Mouse (Mus musculus): ENCODE data around the gene Olfr1446. TPM values are rescaled to one million over a fixed set of nuclear protein-coding genes. Genes with fewer than 3 reads are reported as not detected.

Gene Olfr1446
- not detected in 2 replicates for polyA plus RNA-seq (2021; fragmentation: Nextera tagmentation)
- long read RNA-seq, experiment 1, result 0 reads
- long read RNA-seq, experiment 2, result 0 reads

DNA sequence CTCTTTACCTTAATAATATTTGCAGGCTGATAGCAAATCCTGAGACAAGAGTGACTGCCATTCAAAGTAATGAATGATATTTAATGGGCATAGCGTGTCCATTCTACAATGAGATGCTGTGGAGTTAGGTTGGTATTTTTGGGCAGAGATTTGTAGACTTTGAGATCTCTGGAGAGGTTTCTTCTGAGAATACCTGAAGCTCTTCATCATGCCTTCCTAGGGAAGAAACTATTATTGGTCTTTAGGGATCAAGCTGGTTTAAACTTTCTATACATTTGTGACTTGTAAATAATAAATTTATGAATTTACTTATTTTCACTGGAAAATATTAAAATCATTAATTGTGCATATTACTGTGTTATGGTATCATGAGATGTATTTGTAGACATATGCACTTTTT is at the start of gene Olfr1446:
Gene Olfr1446 (minus strand): TSS at position 101 of the 400 bp plus-strand sequence.

DNA sequence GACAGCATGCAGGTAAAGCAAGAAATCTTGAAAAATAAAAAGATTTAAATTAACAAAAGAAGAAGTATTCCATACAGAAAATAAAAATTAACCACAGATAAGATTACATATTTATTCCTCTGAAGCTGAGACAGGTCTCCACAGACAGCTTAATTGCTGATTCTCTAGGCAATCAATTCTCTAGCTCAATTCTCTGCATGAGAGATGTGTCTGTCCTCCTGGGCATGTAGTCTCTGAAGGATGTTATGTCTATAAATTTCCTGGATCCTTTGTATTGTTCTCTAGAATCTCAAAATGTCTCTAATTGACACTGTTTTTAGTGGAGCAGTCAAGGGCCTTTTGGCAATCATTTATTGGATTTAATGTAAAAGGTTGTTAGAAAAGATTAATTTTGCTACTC is 37.2 kb upstream of the Olfr1446 start, which contains the start of gene Olfr1449:
Gene Olfr1449 (plus strand): TSS at position 301 of the 400 bp plus-strand sequence.

GRCm38 (mm10) chr19:12924319-12924718 is 31.0 kb upstream of the Olfr1446 start, which contains the start of gene Olfr1448:
TSS of gene Olfr1448 (minus strand) at chr19:12924419.

GRCm38 (mm10) chr19:12903643-12904042 is 10.3 kb upstream of the Olfr1446 start, which contains the start of gene Olfr1447:
TSS of gene Olfr1447 (minus strand) at chr19:12903743.

GRCm38 (mm10) chr19:12883555-12883954 is 9.8 kb downstream of the Olfr1446 start, which contains the start of gene Olfr1445:
TSS of gene Olfr1445 (plus strand) at chr19:12883855.

GRCm38 (mm10) chr19:12856983-12857382 is 36.3 kb downstream of the Olfr1446 start, which contains the start of gene Olfr1444:
TSS of gene Olfr1444 (plus strand) at chr19:12857283.

DNA sequence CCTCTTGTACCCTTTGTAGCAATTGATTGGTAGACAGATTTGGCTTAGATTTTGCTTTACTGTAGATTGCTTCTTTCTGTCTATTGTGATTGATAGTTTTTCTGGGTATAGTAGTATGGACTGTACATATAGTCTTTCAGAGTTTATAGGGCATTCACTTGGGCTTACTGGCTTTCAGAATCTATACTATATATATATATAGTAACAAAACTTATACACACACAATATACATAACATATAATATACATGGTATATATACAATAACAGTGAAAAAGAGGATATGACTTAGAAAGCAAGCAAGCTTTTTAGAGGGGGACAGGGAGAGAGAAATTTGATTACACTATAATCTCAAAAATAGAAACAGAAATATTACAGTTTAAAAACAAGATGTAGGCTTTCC is 46.9 kb downstream of the Olfr1446 start, which contains the start of gene Gm5244:
Gene Gm5244 (plus strand): TSS at position 301 of the 400 bp plus-strand sequence.

Other genes with a start within 250 kb of the Olfr1446 start
- gene Olfr1442, start 223.1 kb downstream of the Olfr1446 start, polyA plus RNA-seq (2021; fragmentation: Nextera tagmentation), result not detected in 2 replicates
- not detected in 2 replicates for gene Olfr1443, start 215.4 kb downstream of the Olfr1446 start, polyA plus RNA-seq (2021; fragmentation: Nextera tagmentation)
- gene Keg1, start 197.7 kb downstream of the Olfr1446 start, polyA plus RNA-seq (2021; fragmentation: Nextera tagmentation), result not detected in 2 replicates
- gene Cntf, start 127.9 kb downstream of the Olfr1446 start, polyA plus RNA-seq (2021; fragmentation: Nextera tagmentation), result 0.56 and 1.0 TPM in 2 replicates
- 8.9 and 9.6 TPM in 2 replicates for gene Zfp91, start 97.4 kb downstream of the Olfr1446 start, polyA plus RNA-seq (2021; fragmentation: Nextera tagmentation)
- 2.2 and 2.9 TPM in 2 replicates for gene Lpxn, start 97.3 kb downstream of the Olfr1446 start, polyA plus RNA-seq (2021; fragmentation: Nextera tagmentation)
- gene Gm5244, start 46.8 kb downstream of the Olfr1446 start, polyA plus RNA-seq (2021; fragmentation: Nextera tagmentation), result not detected in 2 replicates
- gene Olfr1444, start 36.2 kb downstream of the Olfr1446 start, polyA plus RNA-seq (2021; fragmentation: Nextera tagmentation), result not detected in 2 replicates
- gene Olfr1445, start 9.7 kb downstream of the Olfr1446 start, polyA plus RNA-seq (2021; fragmentation: Nextera tagmentation), result not detected in 2 replicates
- gene Olfr1447, start 10.2 kb upstream of the Olfr1446 start, polyA plus RNA-seq (2021; fragmentation: Nextera tagmentation), result not detected in 2 replicates
- gene Olfr1448, start 30.9 kb upstream of the Olfr1446 start, polyA plus RNA-seq (2021; fragmentation: Nextera tagmentation), result not detected in 2 replicates
- gene Olfr1449, start 37.3 kb upstream of the Olfr1446 start, polyA plus RNA-seq (2021; fragmentation: Nextera tagmentation), result not detected in 2 replicates
- gene Olfr1450, start 56.7 kb upstream of the Olfr1446 start, polyA plus RNA-seq (2021; fragmentation: Nextera tagmentation), result not detected in 2 replicates
- gene Olfr1451, start 101.5 kb upstream of the Olfr1446 start, polyA plus RNA-seq (2021; fragmentation: Nextera tagmentation), result not detected in 2 replicates
- gene Olfr1453, start 134.8 kb upstream of the Olfr1446 start, polyA plus RNA-seq (2021; fragmentation: Nextera tagmentation), result not detected in 2 replicates
- not detected in 2 replicates for gene Olfr1454, start 167.1 kb upstream of the Olfr1446 start, polyA plus RNA-seq (2021; fragmentation: Nextera tagmentation)
- not detected in 2 replicates for gene Olfr1457, start 204.4 kb upstream of the Olfr1446 start, polyA plus RNA-seq (2021; fragmentation: Nextera tagmentation)
- not detected in 2 replicates for gene Olfr1458, start 213.3 kb upstream of the Olfr1446 start, polyA plus RNA-seq (2021; fragmentation: Nextera tagmentation)